Mouse (Mus musculus): ENCODE data around the gene Unc13a.

- TF ChIP-seq CTCF (IDR thresholded peaks at IDR 0.05; ENCODE audit: extremely low read depth, insufficient read depth, insufficient read length, insufficient replicate concordance), result no peak
- no peak for TF ChIP-seq POLR2A (IDR thresholded peaks at IDR 0.05; ENCODE audit: low read depth, low read length)
Observed at GRCm38 (mm10) chr8:71625088-71625487, 46.5 kb downstream of the Unc13a start.
